Mouse (Mus musculus) limb, embryonic 10.5 days (tissue): ENCODE results near the gene Trim41. TPM values are rescaled to one million over a fixed set of nuclear protein-coding genes. Genes with fewer than 3 reads are reported as not detected.
A peak's percentile ranks its signal among the peaks of the same experiment; 100 is the strongest.

Experiments used
- DNase-seq: peaks from one replicate; pipeline ENCODE4 v3.0.0-alpha.2; 2017; ENCODE audit warnings: low spot score
- H3K27ac ChIP-seq: fragments of 300-500 bp; sonication (generic); 2 replicates; pipeline ENCODE4 v1.5.1; 2016; ENCODE audit warnings: mild to moderate bottlenecking
- H3K27me3 ChIP-seq: fragments of 300-500 bp; sonication (generic); 2 replicates; pipeline ENCODE4 v1.6.1; 2016; ENCODE audit warnings: low read depth, mild to moderate bottlenecking; ENCODE audit not compliant: poor library complexity, severe bottlenecking
- H3K36me3 ChIP-seq: fragments of 300-500 bp; sonication (generic); 2 replicates; pipeline ENCODE4 v1.6.1; 2016; ENCODE audit warnings: mild to moderate bottlenecking, moderate library complexity
- H3K4me1 ChIP-seq: fragments of 300-500 bp; sonication (generic); 2 replicates; pipeline ENCODE4 v1.6.1; 2016
- H3K4me3 ChIP-seq: fragments of 300-500 bp; sonication (generic); 2 replicates; pipeline ENCODE4 v1.5.1; 2016; ENCODE audit warnings: mild to moderate bottlenecking, moderate library complexity
- H3K9me3 ChIP-seq: fragments of 300-500 bp; sonication (generic); replicated peaks from 2 replicates; pipeline ENCODE4 v1.6.1; 2016; ENCODE audit warnings: mild to moderate bottlenecking
- WGBS: fragments of 180-500 bp; shearing (Covaris S2); methylation state at CpG from one replicate; pipeline ENCODE4 v1.1.7; 2016; 5-methylcytosine and 5-hydroxymethylcytosine counted together
- polyA plus RNA-seq: library from polyadenylated mRNA; unstranded; fragments of >200 nt; fragmentation: Nextera tagmentation; extraction: Ambion mirVana; gene quantifications from 2 replicates; pipeline ENCODE4 v1.2.1, GENCODE M21; 2016

Trim41 gene
- polyA plus RNA-seq, 1 experiment from 2014 or later, result 6.1 TPM

DNA sequence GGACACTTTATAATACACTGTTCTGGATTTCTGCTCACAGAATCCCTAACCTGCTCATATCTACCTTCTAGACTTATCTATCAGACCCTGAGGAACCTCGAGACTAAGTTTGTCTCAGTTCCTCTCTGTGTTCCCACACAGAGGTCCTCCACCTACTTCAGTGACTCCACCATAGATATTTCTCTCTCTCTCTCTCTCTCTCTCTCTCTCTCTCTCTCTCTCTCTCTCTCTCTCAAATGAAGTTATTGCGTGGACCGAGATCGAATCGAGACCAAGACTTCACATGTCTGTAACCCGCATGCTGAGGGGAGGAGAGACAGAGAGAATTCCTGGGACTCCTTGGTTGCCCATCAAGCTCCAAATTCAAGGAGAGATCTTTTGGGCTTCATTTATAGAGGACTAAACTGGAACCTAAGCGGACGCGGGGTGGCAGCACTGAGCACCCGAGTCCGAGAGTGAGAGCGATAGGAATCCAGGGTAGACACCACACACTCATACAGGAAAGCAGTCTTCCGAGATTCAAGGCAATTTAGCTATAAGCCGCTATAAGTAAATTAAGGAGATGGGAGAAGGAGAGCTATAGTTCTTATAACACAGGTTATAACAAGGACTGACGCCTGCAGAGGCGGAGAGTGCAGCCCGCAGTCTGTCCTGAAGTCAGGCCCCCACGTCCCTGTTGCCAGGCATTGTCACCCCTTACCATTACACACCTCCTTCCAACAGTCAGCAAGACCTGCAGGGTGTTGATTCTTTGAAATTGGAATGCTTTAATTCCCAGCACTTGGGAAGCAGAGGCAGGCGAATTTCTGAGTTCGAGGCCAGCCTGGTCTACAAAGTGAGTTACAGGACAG lies 27.0 kb downstream of the Trim41 start:
- Histone ChIP-seq H3K9me3 (no peaks in the 10 kb centered on the region), H3K36me3 (no peaks in the 10 kb centered on the region), H3K4me3 (peak overlapping the region; percentile 38), H3K27me3 (no peaks in the 10 kb centered on the region), H3K4me1 (peaks cover 4% of the 10 kb centered on the region; the same call in 1 of the 2 replicates), H3K27ac (no peak overlapping the region)
- WGBS, result 19% methylated on average over 20 of the region's 20 CpGs
- peak; percentile 82 for DNase-seq

DNA sequence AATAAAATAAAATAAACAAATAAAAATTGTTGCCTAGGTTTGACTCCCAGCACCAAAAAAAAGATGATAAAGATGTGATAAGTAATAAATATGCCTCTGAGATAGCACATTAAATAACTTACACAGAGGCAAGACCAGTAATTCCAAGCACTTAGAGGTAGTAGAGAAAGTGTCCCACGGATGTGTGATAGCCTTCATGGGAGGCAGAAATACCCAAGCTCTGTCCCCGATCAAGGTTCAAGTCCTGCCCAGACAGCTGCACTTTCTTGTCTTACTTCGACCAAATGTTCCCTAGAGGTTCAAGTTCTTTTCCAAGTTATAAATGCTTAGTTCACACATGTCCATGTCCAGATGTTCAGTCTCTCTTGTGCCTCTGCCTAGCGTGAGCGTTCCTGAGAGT lies 27.9 kb downstream of the Trim41 start:
- H3K36me3 ChIP-seq, result no peaks in the 10 kb centered on the region
- peaks cover 4% of the 10 kb centered on the region; the same call in 1 of the 2 replicates for H3K4me1 ChIP-seq
- H3K9me3 ChIP-seq, result no peaks in the 10 kb centered on the region
- no peaks in the 10 kb centered on the region for H3K27me3 ChIP-seq
- H3K27ac ChIP-seq, result no peak overlapping the region
- H3K4me3 ChIP-seq, result no peak overlapping the region
- no peak for DNase-seq
- 91% methylated on average over 5 of the region's 5 CpGs for WGBS

- H3K4me1 ChIP-seq, result peaks cover 4% of the 10 kb centered on the region; the same call in 1 of the 2 replicates
- H3K27me3 ChIP-seq, result no peaks in the 10 kb centered on the region
- H3K27ac ChIP-seq, result peak overlapping the region; percentile 70
- peak overlapping the region; percentile 48 for H3K4me3 ChIP-seq
- DNase-seq, result peak; percentile 75
- WGBS, result 11% methylated on average over 16 of the region's 16 CpGs
- no peaks in the 10 kb centered on the region for H3K36me3 ChIP-seq
- H3K9me3 ChIP-seq, result no peaks in the 10 kb centered on the region
Observed at GRCm38 (mm10) chr11:48788311-48789089, 28.7 kb downstream of the Trim41 start.

DNA sequence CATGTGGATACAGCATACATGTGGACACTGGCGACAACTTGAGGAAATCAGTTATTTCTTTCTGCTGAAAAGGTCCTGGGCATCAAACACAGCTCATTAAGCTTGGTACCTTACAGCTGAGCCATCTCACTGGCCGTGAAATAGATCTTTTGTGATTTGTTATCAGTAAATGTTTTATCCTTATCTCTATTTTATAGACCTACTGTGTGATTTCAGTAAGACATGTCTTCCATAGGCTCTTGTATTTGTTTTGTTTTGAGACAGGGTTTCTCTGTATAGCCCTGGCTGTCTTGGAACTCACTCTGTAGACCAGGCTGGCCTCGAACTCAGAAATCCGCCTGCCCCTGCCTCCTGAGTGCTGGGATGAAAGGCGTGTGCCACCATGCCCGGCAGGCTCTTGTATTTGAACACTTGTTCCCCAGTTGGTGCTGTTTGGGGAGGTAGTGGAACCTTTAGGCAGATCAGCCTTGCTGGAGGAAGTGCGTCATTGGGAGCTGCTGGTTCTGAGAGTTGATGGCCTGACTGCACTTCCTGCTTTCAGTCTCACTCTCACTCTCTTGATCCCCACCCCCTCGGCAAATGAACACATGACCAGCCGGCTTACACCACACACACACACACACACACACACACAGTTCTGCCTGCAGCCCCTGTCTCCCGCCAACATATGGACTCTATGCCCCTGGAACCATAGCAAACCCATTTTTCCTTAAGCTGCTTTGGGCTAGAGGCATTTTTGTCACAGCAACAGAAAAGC lies 29.5 kb downstream of the Trim41 start:
- H3K36me3 ChIP-seq, result no peaks in the 10 kb centered on the region
- H3K4me1 ChIP-seq, result peaks cover 4% of the 10 kb centered on the region; the same call in 1 of the 2 replicates
- no peaks in the 10 kb centered on the region for H3K9me3 ChIP-seq
- 55% methylated on average over 10 of the region's 10 CpGs for WGBS
- 0 out of 2 replicates have a peak overlapping the region, but pooled peaks have one; percentile 70 for H3K27ac ChIP-seq
- H3K27me3 ChIP-seq, result no peaks in the 10 kb centered on the region
- peak overlapping the region; percentile 48 for H3K4me3 ChIP-seq
- peak; percentile 57 for DNase-seq

DNA sequence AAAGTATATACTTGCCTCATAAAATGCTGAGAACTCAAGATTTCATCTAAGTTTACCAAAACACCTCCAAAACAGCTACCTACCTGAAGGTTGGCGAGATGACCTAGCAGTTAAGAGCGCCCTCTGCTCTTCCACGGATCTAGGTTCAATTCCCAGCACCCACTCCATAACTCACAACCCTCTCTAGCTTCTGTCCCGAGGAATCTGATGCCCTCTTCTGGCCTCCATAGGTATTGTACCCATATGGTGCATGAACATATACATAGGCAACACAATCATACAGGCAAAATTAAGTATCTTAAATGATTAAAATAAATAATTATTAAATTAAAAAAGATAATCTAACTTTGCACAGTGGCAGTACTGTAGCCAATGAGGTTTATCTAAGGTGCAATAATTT lies 34.9 kb downstream of the Trim41 start:
- no peaks in the 10 kb centered on the region for H3K4me1 ChIP-seq
- no peak overlapping the region for H3K4me3 ChIP-seq
- 83% methylated on average over 4 of the region's 4 CpGs for WGBS
- H3K9me3 ChIP-seq, result no peaks in the 10 kb centered on the region
- no peaks in the 10 kb centered on the region for H3K27me3 ChIP-seq
- no peak for DNase-seq
- no peaks in the 10 kb centered on the region for H3K36me3 ChIP-seq
- no peak overlapping the region for H3K27ac ChIP-seq

DNA sequence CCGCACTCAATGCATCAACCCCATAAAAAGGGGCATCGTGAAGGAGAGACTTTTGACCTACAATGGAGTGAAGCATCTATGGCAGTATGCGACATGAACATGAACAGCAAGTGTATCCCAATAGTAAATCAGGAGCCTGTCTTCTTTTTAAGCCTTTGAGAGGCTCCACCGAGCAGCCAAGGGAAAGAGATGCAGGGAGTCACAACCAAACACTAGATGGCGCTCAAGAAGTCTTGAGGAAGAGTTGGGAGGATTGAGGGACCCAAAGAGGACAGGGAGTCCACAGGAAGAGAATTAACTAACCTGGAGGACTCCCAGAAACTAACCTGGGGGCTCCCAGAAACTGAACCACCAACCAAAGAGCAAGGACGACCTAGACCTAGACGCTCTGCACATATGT lies 37.7 kb downstream of the Trim41 start:
- Histone ChIP-seq H3K27me3 (no peaks in the 10 kb centered on the region), H3K27ac (no peak overlapping the region), H3K4me1 (peaks cover 1% of the 10 kb centered on the region; the same call in 1 of the 2 replicates), H3K4me3 (no peak overlapping the region), H3K36me3 (no peaks in the 10 kb centered on the region), H3K9me3 (no peaks in the 10 kb centered on the region)
- DNase-seq, result no peak
- 40% methylated on average over 7 of the region's 7 CpGs for WGBS

GRCm38 (mm10) chr11:48777303-48777702 lies 39.9 kb downstream of the Trim41 start:
- WGBS, result 91% methylated on average over 9 of the region's 9 CpGs
- Histone ChIP-seq H3K27me3 (no peaks in the 10 kb centered on the region), H3K9me3 (no peaks in the 10 kb centered on the region), H3K27ac (no peak overlapping the region), H3K4me3 (no peak overlapping the region), H3K4me1 (peaks cover 4% of the 10 kb centered on the region; the same call in 1 of the 2 replicates), H3K36me3 (no peaks in the 10 kb centered on the region)
- DNase-seq, result no peak

GRCm38 (mm10) chr11:48776664-48777063 lies 40.5 kb downstream of the Trim41 start:
- no peak overlapping the region for H3K4me3 ChIP-seq
- H3K27me3 ChIP-seq, result no peaks in the 10 kb centered on the region
- H3K4me1 ChIP-seq, result peaks cover 4% of the 10 kb centered on the region; the same call in 1 of the 2 replicates
- no peaks in the 10 kb centered on the region for H3K36me3 ChIP-seq
- H3K27ac ChIP-seq, result no peak overlapping the region
- H3K9me3 ChIP-seq, result no peaks in the 10 kb centered on the region
- 40% methylated on average over 9 of the region's 9 CpGs for WGBS
- no peak for DNase-seq

- H3K9me3 ChIP-seq, result no peaks in the 10 kb centered on the region
- H3K27ac ChIP-seq, result no peak overlapping the region
- no peaks in the 10 kb centered on the region for H3K27me3 ChIP-seq
- peaks cover 4% of the 10 kb centered on the region; the same call in 1 of the 2 replicates for H3K4me1 ChIP-seq
- 2% methylated on average over 7 of the region's 7 CpGs for WGBS
- no peak overlapping the region for H3K4me3 ChIP-seq
- DNase-seq, result peak; percentile 67
- no peaks in the 10 kb centered on the region for H3K36me3 ChIP-seq
Observed at GRCm38 (mm10) chr11:48775483-48775882, 41.7 kb downstream of the Trim41 start.

- peaks cover 4% of the 10 kb centered on the region; the same call in 1 of the 2 replicates for H3K4me1 ChIP-seq
- H3K27ac ChIP-seq, result no peak overlapping the region
- H3K36me3 ChIP-seq, result no peaks in the 10 kb centered on the region
- 41% methylated on average over 17 of the region's 17 CpGs for WGBS
- H3K27me3 ChIP-seq, result no peaks in the 10 kb centered on the region
- H3K4me3 ChIP-seq, result no peak overlapping the region
- DNase-seq, result peak; percentile 42
- H3K9me3 ChIP-seq, result no peaks in the 10 kb centered on the region
Observed at GRCm38 (mm10) chr11:48774443-48775298, 42.5 kb downstream of the Trim41 start.

- Histone ChIP-seq H3K4me1 (peaks cover 4% of the 10 kb centered on the region; the same call in 1 of the 2 replicates), H3K36me3 (no peaks in the 10 kb centered on the region), H3K27me3 (no peaks in the 10 kb centered on the region), H3K9me3 (no peaks in the 10 kb centered on the region), H3K27ac (no peak overlapping the region), H3K4me3 (no peak overlapping the region)
- no peak for DNase-seq
- WGBS, result 9% methylated on average over 2 of the region's 2 CpGs
Observed at GRCm38 (mm10) chr11:48771691-48772090, 45.5 kb downstream of the Trim41 start.
